Mouse (Mus musculus): Measurements from ENCODE around the gene Upk3b. TPM values are rescaled to one million over a fixed set of nuclear protein-coding genes. Genes with fewer than 3 reads are reported as not detected.

Upk3b gene
- total and polyA plus RNA-seq, 2 experiments from 2014 or later, result 21.1 to 40.6 TPM

DNA sequence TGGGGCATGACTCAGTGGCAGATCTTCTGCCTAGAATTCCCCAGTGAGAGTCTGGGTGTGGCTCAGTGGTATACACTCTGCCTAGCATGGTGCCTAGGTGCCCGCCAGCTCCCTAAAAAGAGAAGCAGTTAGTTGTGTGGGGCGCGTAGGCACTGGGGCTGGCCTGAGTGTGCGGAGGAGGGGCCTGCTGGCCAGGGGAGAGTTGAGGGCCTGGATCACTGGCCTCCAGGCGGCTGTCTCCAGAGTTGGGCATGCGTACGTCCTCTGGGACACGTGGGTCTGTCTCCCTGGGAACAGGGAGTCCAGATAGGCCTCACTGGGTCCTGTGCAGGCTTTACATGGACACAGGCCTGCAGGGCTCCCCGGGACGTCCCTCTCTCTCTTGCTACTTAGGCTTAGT lies 23.4 kb upstream of the Upk3b start:
- Histone ChIP-seq H3K4me2 (ENCODE audit: low read depth, low read length) (peak overlapping the region; percentile 19), H3K9ac (replicated peaks; ENCODE audit: low read depth, low read length) (no peak overlapping the region; the same call in 1 of the 2 replicates), H3K36me3 (replicated peaks; ENCODE audit: control insufficient read depth, insufficient read depth, low read length) (peaks cover 20% of the 10 kb centered on the region), H3K4me3 (ENCODE audit: low read depth, low read length) (no peak overlapping the region), H3K27me3 (ENCODE audit: control insufficient read depth, insufficient read depth, low read length) (no peaks in the 10 kb centered on the region), H3K4me1 (ENCODE audit: control insufficient read depth, insufficient read depth) (peaks cover 26% of the 10 kb centered on the region), H3K27ac (ENCODE audit: low read depth) (peak overlapping the region; percentile 77), H3K9me3 (replicated peaks; ENCODE audit: control insufficient read depth, low read length) (no peaks in the 10 kb centered on the region)
- 43% methylated on average over 10 of the region's 10 CpGs for WGBS
- TF ChIP-seq EP300 (IDR thresholded peaks at IDR 0.05; ENCODE audit: low read depth) (no peak), CTCF (IDR thresholded peaks at IDR 0.05; ENCODE audit: low read depth) (no peak)
- peak; percentile 93 for ATAC-seq (ENCODE audit: insufficient read depth, low read depth)
- peak; percentile 72 for DNase-seq (ENCODE audit: low spot score)

DNA sequence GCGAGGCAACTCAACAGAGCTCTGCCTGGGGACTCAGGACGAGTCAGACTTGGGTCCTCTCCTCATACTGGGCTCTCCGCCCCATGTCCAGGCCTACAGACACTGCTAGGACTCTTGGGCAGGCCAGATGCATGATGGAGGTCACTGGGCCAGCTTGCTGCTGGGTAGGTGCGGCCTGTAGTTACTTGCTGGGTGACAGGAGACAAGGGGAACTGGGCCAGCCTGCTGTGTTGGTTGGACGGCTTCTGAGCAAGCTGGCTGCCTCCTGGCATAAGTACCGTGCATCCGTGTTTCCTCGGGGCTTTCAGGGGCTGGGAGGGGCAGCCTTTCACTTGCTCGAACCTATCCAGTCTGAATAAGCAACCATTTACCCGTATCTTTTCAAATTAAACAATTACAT lies 22.7 kb upstream of the Upk3b start:
- H3K9ac ChIP-seq (replicated peaks; ENCODE audit: low read depth, low read length), result no peak overlapping the region
- ATAC-seq (ENCODE audit: insufficient read depth, low read depth), result no peak; the same call in 1 of the 2 replicates
- 53% methylated on average over 10 of the region's 10 CpGs for WGBS

DNA sequence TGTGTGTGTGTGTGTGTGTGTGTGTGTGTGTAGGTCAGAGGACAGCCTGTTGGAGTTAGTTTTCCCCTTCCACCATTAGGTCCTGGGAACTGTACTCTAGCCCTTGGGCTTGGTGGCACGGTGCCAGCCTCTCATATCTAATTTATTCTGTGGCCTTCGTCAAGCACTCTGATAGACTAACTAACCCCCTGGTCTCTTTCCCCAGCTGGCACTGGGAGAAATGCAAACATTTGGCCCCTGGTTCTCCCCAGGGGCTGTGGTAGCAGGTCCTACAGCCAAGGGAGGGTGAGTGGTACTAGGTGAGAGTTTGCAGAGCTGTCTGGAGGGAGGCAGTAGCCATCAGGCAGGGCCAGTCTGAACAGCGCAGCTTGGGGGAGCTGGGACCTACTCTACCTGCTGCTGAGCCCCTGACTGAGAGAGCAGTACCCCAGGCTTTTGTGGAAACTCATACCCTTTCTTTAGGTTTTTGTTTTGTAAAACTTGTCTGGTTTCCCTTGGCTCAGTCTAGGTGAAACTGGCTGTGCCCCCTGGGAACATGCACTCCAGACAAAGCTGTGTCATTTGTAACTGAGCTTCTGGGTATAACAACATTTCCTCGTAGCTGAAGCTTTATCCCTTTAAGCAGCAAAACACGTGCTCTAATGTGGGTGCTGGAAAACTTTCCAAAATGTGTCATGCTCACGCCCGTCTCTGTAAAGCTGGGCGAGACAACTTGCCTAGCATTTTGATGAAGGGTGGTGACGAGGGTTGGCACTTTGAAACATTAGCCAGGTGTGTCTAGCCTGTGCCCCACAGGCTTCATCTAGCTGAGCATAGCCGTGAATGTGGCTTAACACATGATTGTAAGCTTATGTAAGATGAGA lies 22.1 kb upstream of the Upk3b start:
- DNase-seq (ENCODE audit: low spot score), result no peak
- no peak overlapping the region for H3K9ac ChIP-seq (replicated peaks; ENCODE audit: low read depth, low read length)
- H3K36me3 ChIP-seq (replicated peaks; ENCODE audit: control insufficient read depth, insufficient read depth, low read length), result peaks cover 22% of the 10 kb centered on the region
- H3K27ac ChIP-seq (ENCODE audit: low read depth), result peak overlapping the region; percentile 77
- H3K4me2 ChIP-seq (ENCODE audit: low read depth, low read length), result no peak overlapping the region
- 44% methylated on average over 10 of the region's 10 CpGs for WGBS
- no peak overlapping the region for H3K4me3 ChIP-seq (ENCODE audit: low read depth, low read length)
- ATAC-seq (ENCODE audit: insufficient read depth, low read depth), result peak; percentile 13; the same call in 1 of the 2 replicates
- TF ChIP-seq EP300 (IDR thresholded peaks at IDR 0.05; ENCODE audit: low read depth) (no peak), CTCF (IDR thresholded peaks at IDR 0.05; ENCODE audit: low read depth) (no peak)
- H3K4me1 ChIP-seq (ENCODE audit: control insufficient read depth, insufficient read depth), result peaks cover 29% of the 10 kb centered on the region
- no peaks in the 10 kb centered on the region for H3K9me3 ChIP-seq (replicated peaks; ENCODE audit: control insufficient read depth, low read length)
- H3K27me3 ChIP-seq (ENCODE audit: control insufficient read depth, insufficient read depth, low read length), result no peaks in the 10 kb centered on the region

More for the DNA sequence above, 22.7 kb upstream of the Upk3b start:
- Histone ChIP-seq H3K36me3 (replicated peaks; ENCODE audit: control insufficient read depth, insufficient read depth, low read length) (peaks cover 18% of the 10 kb centered on the region), H3K27me3 (ENCODE audit: control insufficient read depth, insufficient read depth, low read length) (no peaks in the 10 kb centered on the region), H3K9me3 (replicated peaks; ENCODE audit: control insufficient read depth, low read length) (no peaks in the 10 kb centered on the region), H3K4me3 (ENCODE audit: low read depth, low read length) (0 out of 2 replicates have a peak overlapping the region, but pooled peaks have one; percentile 3), H3K4me2 (ENCODE audit: low read depth, low read length) (peak overlapping the region; percentile 19), H3K27ac (ENCODE audit: low read depth) (peak overlapping the region; percentile 77), H3K4me1 (ENCODE audit: control insufficient read depth, insufficient read depth) (peaks cover 29% of the 10 kb centered on the region)
- no peak for DNase-seq (ENCODE audit: low spot score)
- TF ChIP-seq CTCF (IDR thresholded peaks at IDR 0.05; ENCODE audit: low read depth) (no peak), EP300 (IDR thresholded peaks at IDR 0.05; ENCODE audit: low read depth) (no peak)

DNA sequence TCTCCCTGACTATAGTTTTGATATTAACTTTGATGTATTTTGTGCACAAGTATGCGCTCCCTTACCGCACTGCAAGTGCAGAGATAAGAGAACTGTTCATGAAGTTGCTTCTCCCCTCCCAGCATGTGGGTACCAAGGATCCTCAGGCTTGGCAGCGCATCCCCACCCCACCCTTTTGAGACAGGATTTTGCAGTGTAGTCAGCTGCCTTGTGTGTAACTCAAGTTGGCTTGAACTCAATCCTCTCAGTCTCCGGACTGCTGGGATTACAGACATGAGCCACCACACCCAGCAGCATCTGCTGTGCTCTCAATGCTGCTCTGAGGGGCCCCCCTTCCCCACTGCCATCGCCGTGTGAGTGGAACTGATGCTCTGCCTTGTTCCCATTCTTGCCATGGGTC lies 21.0 kb upstream of the Upk3b start:
- no peak overlapping the region for H3K9ac ChIP-seq (replicated peaks; ENCODE audit: low read depth, low read length)
- H3K4me3 ChIP-seq (ENCODE audit: low read depth, low read length), result no peak overlapping the region
- no peaks in the 10 kb centered on the region for H3K27me3 ChIP-seq (ENCODE audit: control insufficient read depth, insufficient read depth, low read length)
- no peak overlapping the region for H3K4me2 ChIP-seq (ENCODE audit: low read depth, low read length)
- ATAC-seq (ENCODE audit: insufficient read depth, low read depth) (no peak), DNase-seq (ENCODE audit: low spot score) (no peak)
- H3K4me1 ChIP-seq (ENCODE audit: control insufficient read depth, insufficient read depth), result peaks cover 29% of the 10 kb centered on the region
- H3K9me3 ChIP-seq (replicated peaks; ENCODE audit: control insufficient read depth, low read length), result no peaks in the 10 kb centered on the region
- peaks cover 19% of the 10 kb centered on the region for H3K36me3 ChIP-seq (replicated peaks; ENCODE audit: control insufficient read depth, insufficient read depth, low read length)
- H3K27ac ChIP-seq (ENCODE audit: low read depth), result no peak overlapping the region
- WGBS, result 72% methylated on average over 6 of the region's 6 CpGs
- no peak for TF ChIP-seq CTCF (IDR thresholded peaks at IDR 0.05; ENCODE audit: low read depth)
- TF ChIP-seq EP300 (IDR thresholded peaks at IDR 0.05; ENCODE audit: low read depth), result no peak

DNA sequence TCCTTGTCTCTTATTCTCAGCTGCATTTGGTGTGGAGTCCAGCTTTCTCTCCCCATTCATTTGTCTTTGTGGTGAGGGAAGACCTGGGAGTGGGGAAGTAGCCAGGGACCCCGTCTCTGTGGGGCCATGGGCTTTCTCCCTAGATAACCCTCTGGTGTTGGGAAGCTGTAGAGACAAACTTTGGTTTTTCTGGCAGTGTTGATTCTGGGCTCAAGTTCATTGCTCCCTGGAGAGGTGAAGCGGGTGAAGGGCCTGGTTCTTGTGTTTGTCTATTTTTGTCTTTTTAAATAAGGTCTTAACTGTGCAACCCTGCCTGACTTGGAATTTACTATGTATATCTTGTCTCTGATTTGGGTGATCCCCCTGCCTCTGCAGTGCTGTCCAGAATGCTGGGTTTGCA lies 19.6 kb upstream of the Upk3b start:
- WGBS, result 63% methylated on average over 2 of the region's 2 CpGs
- ATAC-seq (ENCODE audit: insufficient read depth, low read depth) (no peak), DNase-seq (ENCODE audit: low spot score) (no peak)
- peaks cover 10% of the 10 kb centered on the region; the same call in 1 of the 2 replicates for H3K36me3 ChIP-seq (replicated peaks; ENCODE audit: control insufficient read depth, insufficient read depth, low read length)
- H3K9me3 ChIP-seq (replicated peaks; ENCODE audit: control insufficient read depth, low read length), result no peaks in the 10 kb centered on the region
- no peak overlapping the region for H3K4me3 ChIP-seq (ENCODE audit: low read depth, low read length)
- TF ChIP-seq EP300 (IDR thresholded peaks at IDR 0.05; ENCODE audit: low read depth), result no peak
- no peak for TF ChIP-seq CTCF (IDR thresholded peaks at IDR 0.05; ENCODE audit: low read depth)
- no peak overlapping the region for H3K4me2 ChIP-seq (ENCODE audit: low read depth, low read length)
- no peak overlapping the region for H3K27ac ChIP-seq (ENCODE audit: low read depth)
- no peak overlapping the region; the same call in 1 of the 2 replicates for H3K9ac ChIP-seq (replicated peaks; ENCODE audit: low read depth, low read length)
- no peaks in the 10 kb centered on the region for H3K27me3 ChIP-seq (ENCODE audit: control insufficient read depth, insufficient read depth, low read length)
- peaks cover 29% of the 10 kb centered on the region for H3K4me1 ChIP-seq (ENCODE audit: control insufficient read depth, insufficient read depth)
